Mouse (Mus musculus): ENCODE measurements around the gene Reg2.
"Not testable (repeated sequence)": the region's sequence is repeated elsewhere in the genome, so short reads cannot be mapped to it uniquely, and the experiment has no call there.

Reg2 gene

DNA sequence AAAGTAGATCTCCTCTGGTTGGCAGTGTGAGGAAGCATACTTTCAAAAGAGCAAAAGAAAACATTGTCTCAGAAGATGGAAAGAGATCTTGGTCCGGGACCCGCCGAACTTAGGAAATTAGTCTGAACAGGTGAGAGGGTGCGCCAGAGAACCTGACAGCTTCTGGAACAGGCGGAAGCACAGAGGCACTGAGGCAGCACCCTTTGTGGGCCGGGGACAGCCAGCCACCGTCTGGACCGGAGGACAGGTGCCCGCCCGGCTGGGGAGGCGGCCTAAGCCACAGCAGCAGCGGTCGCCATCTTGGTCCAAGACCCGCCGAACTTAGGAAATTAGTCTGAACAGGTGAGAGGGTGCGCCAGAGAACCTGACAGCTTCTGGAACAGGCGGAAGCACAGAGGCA lies at the start of gene Reg2:
Reg2 (plus strand) TSS at position 301 of the 400 bp plus-strand sequence.
- DNase-seq: not testable (repeated sequence)

DNA sequence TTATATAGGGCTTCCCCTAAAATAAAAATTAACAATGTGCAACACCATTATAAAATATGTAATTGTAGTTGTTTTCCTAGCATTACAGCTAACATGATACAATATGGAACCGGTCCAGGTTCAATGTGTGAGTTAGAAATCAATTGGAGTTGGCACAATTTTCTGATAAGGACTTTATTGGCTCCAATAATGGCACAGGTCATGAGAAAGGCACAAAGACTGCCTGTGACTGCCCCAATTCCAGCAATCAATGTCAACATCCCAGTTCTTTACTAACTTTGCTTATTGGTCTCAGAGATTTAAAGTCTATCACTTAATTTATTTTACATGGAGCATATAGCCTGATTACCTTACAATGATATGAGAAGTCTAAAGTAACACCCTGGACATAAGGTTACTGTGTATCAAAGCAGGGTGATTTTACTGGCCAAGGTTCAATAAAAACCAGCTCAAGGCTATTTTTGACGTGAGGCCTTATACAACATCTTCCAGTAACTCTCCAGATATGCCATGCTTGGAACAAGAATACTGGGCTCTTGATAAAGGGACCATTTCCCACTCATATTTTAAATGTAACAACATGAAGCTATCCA lies 33.4 kb upstream of the Reg2 start:
- DNase-seq: no peak

GRCm38 (mm10) chr6:78370357-78370756 lies 25.1 kb upstream of the Reg2 start, which contains the start of gene Reg3b:
Reg3b (plus strand) TSS chr6:78370657.
- DNase-seq: no peak

GRCm38 (mm10) chr6:78378765-78379164 lies 16.7 kb upstream of the Reg2 start, which contains the start of gene Reg3d:
Reg3d (minus strand) TSS chr6:78378865.
- no peak for DNase-seq

- no peak for DNase-seq
Measured at GRCm38 (mm10) chr6:78380409-78380808, 15.0 kb upstream of the Reg2 start, which contains the start of gene Reg3a. Reg3a (plus strand) TSS chr6:78380709.

GRCm38 (mm10) chr6:78385609-78386008 lies 9.8 kb upstream of the Reg2 start:
- no peak for DNase-seq

- DNase-seq: not testable (repeated sequence)
Measured at GRCm38 (mm10) chr6:78422411-78422810, 27.0 kb downstream of the Reg2 start, which contains the start of gene Reg1. Reg1 (plus strand) TSS chr6:78422711.

- no peak for DNase-seq
Measured at GRCm38 (mm10) chr6:78425497-78425896, 30.1 kb downstream of the Reg2 start.

GRCm38 (mm10) chr6:78447202-78447601 lies 51.8 kb downstream of the Reg2 start:
- no peak for DNase-seq

- DNase-seq: no peak
Measured at GRCm38 (mm10) chr6:78448409-78448808, 53.0 kb downstream of the Reg2 start.

GRCm38 (mm10) chr6:78452804-78453203 lies 57.4 kb downstream of the Reg2 start:
- DNase-seq: no peak
